Mouse (Mus musculus): ENCODE measurements at regions not wholly inside any gene's neighbourhood (a gene's known extent, or its start where the extent isn't known, plus 50 kb on each side); places are given as distances from the start of the nearest gene placed in this dataset.

GRCm38 (mm10) chr9:120628794-120629560, 57.7 kb downstream of the Rpl14 start:
- Histone ChIP-seq H3K27ac (ENCODE audit: low read depth, low read length) (no peak overlapping the region), H3K9ac (replicated peaks; ENCODE audit: low read depth, low read length) (no peak overlapping the region), H3K9me3 (ENCODE audit: control insufficient read depth, low read length) (no peaks in the 10 kb centered on the region; the same call in 1 of the 2 replicates), H3K4me3 (ENCODE audit: low read depth, low read length) (no peak overlapping the region), H3K36me3 (ENCODE audit: control insufficient read depth, insufficient read depth, low read length) (no peaks in the 10 kb centered on the region), H3K4me2 (ENCODE audit: low read depth, low read length) (no peak overlapping the region), H3K4me1 (ENCODE audit: control insufficient read depth, insufficient read depth, low read length) (no peaks in the 10 kb centered on the region; the same call in 1 of the 2 replicates), H3K27me3 (ENCODE audit: control insufficient read depth, insufficient read depth, low read length) (no peaks in the 10 kb centered on the region)
- ATAC-seq (ENCODE audit: low read depth), result no peak
- 47% methylated on average over 12 of the region's 12 CpGs for WGBS

DNA sequence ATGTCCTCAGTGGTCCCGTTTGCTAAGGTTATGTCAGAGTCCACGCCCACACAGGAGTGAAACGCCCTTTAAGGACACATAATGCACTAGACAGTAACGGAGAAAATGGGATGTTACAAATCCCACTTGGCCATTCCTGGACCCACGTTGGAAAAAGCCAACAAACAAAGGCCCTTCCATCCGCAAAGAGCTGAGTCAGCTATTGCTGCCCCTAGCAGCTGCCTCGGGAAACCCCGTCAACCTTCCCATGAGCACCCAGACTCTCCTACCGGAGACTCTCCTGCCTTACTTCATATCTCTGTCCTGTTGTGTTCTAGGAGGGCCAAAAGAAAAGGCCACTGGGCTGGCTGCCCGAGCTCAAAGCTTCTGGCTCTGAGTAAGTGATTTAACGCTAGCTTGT, 58.4 kb downstream of the Rpl14 start:
- 74% methylated on average over 11 of the region's 11 CpGs for WGBS
- no peak overlapping the region for H3K27ac ChIP-seq (ENCODE audit: low read depth, low read length)
- ATAC-seq (ENCODE audit: low read depth), result no peak

DNA sequence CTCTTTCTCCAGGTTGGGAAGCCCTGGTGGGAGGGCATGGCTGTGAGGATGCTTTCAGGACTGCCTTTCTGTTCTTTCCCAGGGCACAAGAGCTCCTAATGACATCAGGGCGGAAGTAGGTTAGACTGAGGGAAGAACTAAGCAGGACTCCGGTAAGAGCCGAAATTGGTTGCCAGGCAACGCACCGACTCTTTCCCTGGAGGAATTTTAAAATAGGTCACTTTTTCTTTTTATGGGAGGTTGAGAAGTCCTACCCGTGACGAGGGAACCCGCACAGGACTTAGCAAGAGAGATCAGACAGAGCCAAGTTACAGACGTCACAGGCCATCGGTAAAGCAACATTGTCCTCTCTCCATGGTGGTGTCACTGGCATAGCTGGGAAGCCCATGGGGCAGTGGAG, 61.6 kb downstream of the Rpl14 start:
- Histone ChIP-seq H3K27ac (ENCODE audit: low read depth, low read length) (no peak overlapping the region), H3K27me3 (ENCODE audit: control insufficient read depth, insufficient read depth, low read length) (no peaks in the 10 kb centered on the region), H3K4me2 (ENCODE audit: low read depth, low read length) (no peak overlapping the region), H3K9me3 (ENCODE audit: control insufficient read depth, low read length) (no peaks in the 10 kb centered on the region), H3K4me3 (ENCODE audit: low read depth, low read length) (no peak overlapping the region), H3K36me3 (ENCODE audit: control insufficient read depth, insufficient read depth, low read length) (no peaks in the 10 kb centered on the region), H3K4me1 (ENCODE audit: control insufficient read depth, insufficient read depth, low read length) (no peaks in the 10 kb centered on the region; the same call in 1 of the 2 replicates), H3K9ac (replicated peaks; ENCODE audit: low read depth, low read length) (no peak overlapping the region)
- no peak for ATAC-seq (ENCODE audit: low read depth)
- WGBS, result 61% methylated on average over 10 of the region's 10 CpGs

More for the DNA sequence above, 58.4 kb downstream of the Rpl14 start:
- Histone ChIP-seq H3K4me1 (ENCODE audit: control insufficient read depth, insufficient read depth, low read length) (no peaks in the 10 kb centered on the region; the same call in 1 of the 2 replicates), H3K9ac (replicated peaks; ENCODE audit: low read depth, low read length) (no peak overlapping the region), H3K36me3 (ENCODE audit: control insufficient read depth, insufficient read depth, low read length) (no peaks in the 10 kb centered on the region), H3K4me3 (ENCODE audit: low read depth, low read length) (no peak overlapping the region), H3K27me3 (ENCODE audit: control insufficient read depth, insufficient read depth, low read length) (no peaks in the 10 kb centered on the region), H3K9me3 (ENCODE audit: control insufficient read depth, low read length) (no peaks in the 10 kb centered on the region; the same call in 1 of the 2 replicates), H3K4me2 (ENCODE audit: low read depth, low read length) (no peak overlapping the region)

DNA sequence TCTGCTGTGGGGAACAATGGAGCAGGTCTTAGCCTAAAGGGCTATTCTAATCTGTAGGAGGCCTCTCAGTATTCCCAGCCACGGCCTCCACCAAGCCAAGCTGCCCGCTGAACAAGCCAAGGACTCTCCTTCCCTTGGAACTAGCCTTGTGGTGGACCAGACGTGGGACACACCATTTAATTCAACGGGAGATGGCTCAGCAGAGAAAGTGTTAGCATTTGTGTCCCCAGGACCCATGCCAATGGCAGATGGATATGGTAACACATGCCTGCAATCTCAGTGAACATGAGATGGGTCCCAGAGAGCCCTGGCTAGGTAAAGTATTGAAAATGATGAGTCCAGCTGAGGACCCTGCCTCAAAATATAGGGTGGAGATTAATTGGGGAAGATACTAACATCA, 71.4 kb downstream of the Rpl14 start:
- WGBS, result 70% methylated on average over 4 of the region's 4 CpGs
- H3K4me2 ChIP-seq (ENCODE audit: low read depth, low read length), result no peak overlapping the region
- H3K9me3 ChIP-seq (ENCODE audit: control insufficient read depth, low read length), result no peaks in the 10 kb centered on the region
- H3K9ac ChIP-seq (replicated peaks; ENCODE audit: low read depth, low read length), result no peak overlapping the region
- no peak overlapping the region for H3K27ac ChIP-seq (ENCODE audit: low read depth, low read length)
- no peak for ATAC-seq (ENCODE audit: low read depth)
- H3K4me1 ChIP-seq (ENCODE audit: control insufficient read depth, insufficient read depth, low read length), result no peaks in the 10 kb centered on the region
- H3K36me3 ChIP-seq (ENCODE audit: control insufficient read depth, insufficient read depth, low read length), result no peaks in the 10 kb centered on the region
- no peaks in the 10 kb centered on the region for H3K27me3 ChIP-seq (ENCODE audit: control insufficient read depth, insufficient read depth, low read length)
- no peak overlapping the region for H3K4me3 ChIP-seq (ENCODE audit: low read depth, low read length)

DNA sequence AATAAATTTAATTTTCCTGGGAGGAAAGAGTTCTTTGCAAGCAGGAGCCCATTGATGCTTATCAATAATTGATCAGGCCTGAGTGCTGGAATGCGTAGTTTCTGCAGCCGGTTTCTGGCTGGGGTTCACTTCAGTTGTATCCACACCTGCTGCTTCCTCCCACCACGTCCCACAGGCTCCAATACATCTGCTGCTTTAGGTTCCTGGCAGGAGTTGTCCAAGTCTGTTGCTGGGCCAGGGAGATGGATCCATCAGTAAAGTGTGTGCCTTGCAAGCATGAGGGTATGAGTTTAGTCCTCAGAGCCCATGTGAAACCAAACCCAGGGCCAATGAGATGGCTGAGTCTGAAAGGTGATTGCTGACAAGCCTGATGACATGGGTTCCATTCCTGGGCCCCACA, 72.1 kb downstream of the Rpl14 start:
- H3K27me3 ChIP-seq (ENCODE audit: control insufficient read depth, insufficient read depth, low read length), result no peaks in the 10 kb centered on the region
- WGBS, result 82% methylated on average over 3 of the region's 3 CpGs
- no peak for ATAC-seq (ENCODE audit: low read depth)

GRCm38 (mm10) chr9:120645776-120646175, 74.5 kb downstream of the Rpl14 start:
- no peak for ATAC-seq (ENCODE audit: low read depth)
- no peak overlapping the region for H3K27ac ChIP-seq (ENCODE audit: low read depth, low read length)

More for the DNA sequence above, 72.1 kb downstream of the Rpl14 start:
- Histone ChIP-seq H3K4me3 (ENCODE audit: low read depth, low read length) (no peak overlapping the region), H3K4me2 (ENCODE audit: low read depth, low read length) (no peak overlapping the region), H3K9me3 (ENCODE audit: control insufficient read depth, low read length) (no peaks in the 10 kb centered on the region), H3K9ac (replicated peaks; ENCODE audit: low read depth, low read length) (no peak overlapping the region), H3K27ac (ENCODE audit: low read depth, low read length) (no peak overlapping the region), H3K4me1 (ENCODE audit: control insufficient read depth, insufficient read depth, low read length) (no peaks in the 10 kb centered on the region), H3K36me3 (ENCODE audit: control insufficient read depth, insufficient read depth, low read length) (no peaks in the 10 kb centered on the region)

GRCm38 (mm10) chr9:120646806-120647667, 75.8 kb downstream of the Rpl14 start:
- 66% methylated on average over 10 of the region's 10 CpGs for WGBS
- Histone ChIP-seq H3K4me1 (ENCODE audit: control insufficient read depth, insufficient read depth, low read length) (no peaks in the 10 kb centered on the region), H3K27ac (ENCODE audit: low read depth, low read length) (no peak overlapping the region), H3K27me3 (ENCODE audit: control insufficient read depth, insufficient read depth, low read length) (no peaks in the 10 kb centered on the region), H3K9ac (replicated peaks; ENCODE audit: low read depth, low read length) (no peak overlapping the region), H3K36me3 (ENCODE audit: control insufficient read depth, insufficient read depth, low read length) (no peaks in the 10 kb centered on the region), H3K9me3 (ENCODE audit: control insufficient read depth, low read length) (no peaks in the 10 kb centered on the region), H3K4me2 (ENCODE audit: low read depth, low read length) (no peak overlapping the region), H3K4me3 (ENCODE audit: low read depth, low read length) (no peak overlapping the region)
- ATAC-seq (ENCODE audit: low read depth), result no peak

More at GRCm38 (mm10) chr9:120645776-120646175, 74.5 kb downstream of the Rpl14 start:
- Histone ChIP-seq H3K27me3 (ENCODE audit: control insufficient read depth, insufficient read depth, low read length) (no peaks in the 10 kb centered on the region), H3K9ac (replicated peaks; ENCODE audit: low read depth, low read length) (no peak overlapping the region), H3K9me3 (ENCODE audit: control insufficient read depth, low read length) (no peaks in the 10 kb centered on the region), H3K4me3 (ENCODE audit: low read depth, low read length) (no peak overlapping the region), H3K36me3 (ENCODE audit: control insufficient read depth, insufficient read depth, low read length) (no peaks in the 10 kb centered on the region), H3K4me1 (ENCODE audit: control insufficient read depth, insufficient read depth, low read length) (no peaks in the 10 kb centered on the region), H3K4me2 (ENCODE audit: low read depth, low read length) (no peak overlapping the region)
- WGBS, result 99% methylated on average over 10 of the region's 10 CpGs

- ATAC-seq (ENCODE audit: low read depth), result no peak
- no peaks in the 10 kb centered on the region for H3K36me3 ChIP-seq (ENCODE audit: control insufficient read depth, insufficient read depth, low read length)
Measured at GRCm38 (mm10) chr9:120647668-120647955, 76.4 kb downstream of the Rpl14 start.

GRCm38 (mm10) chr9:120652733-120653132, 81.5 kb downstream of the Rpl14 start:
- Histone ChIP-seq H3K36me3 (ENCODE audit: control insufficient read depth, insufficient read depth, low read length) (no peaks in the 10 kb centered on the region), H3K9me3 (ENCODE audit: control insufficient read depth, low read length) (no peaks in the 10 kb centered on the region), H3K4me2 (ENCODE audit: low read depth, low read length) (no peak overlapping the region), H3K27me3 (ENCODE audit: control insufficient read depth, insufficient read depth, low read length) (no peaks in the 10 kb centered on the region), H3K4me3 (ENCODE audit: low read depth, low read length) (no peak overlapping the region), H3K9ac (replicated peaks; ENCODE audit: low read depth, low read length) (no peak overlapping the region), H3K27ac (ENCODE audit: low read depth, low read length) (no peak overlapping the region), H3K4me1 (ENCODE audit: control insufficient read depth, insufficient read depth, low read length) (no peaks in the 10 kb centered on the region)
- 67% methylated on average over 14 of the region's 14 CpGs for WGBS
- no peak for ATAC-seq (ENCODE audit: low read depth)

More at GRCm38 (mm10) chr9:120647668-120647955, 76.4 kb downstream of the Rpl14 start:
- Histone ChIP-seq H3K4me3 (ENCODE audit: low read depth, low read length) (no peak overlapping the region), H3K9me3 (ENCODE audit: control insufficient read depth, low read length) (no peaks in the 10 kb centered on the region), H3K9ac (replicated peaks; ENCODE audit: low read depth, low read length) (no peak overlapping the region), H3K27ac (ENCODE audit: low read depth, low read length) (no peak overlapping the region), H3K4me2 (ENCODE audit: low read depth, low read length) (no peak overlapping the region), H3K27me3 (ENCODE audit: control insufficient read depth, insufficient read depth, low read length) (no peaks in the 10 kb centered on the region), H3K4me1 (ENCODE audit: control insufficient read depth, insufficient read depth, low read length) (no peaks in the 10 kb centered on the region)
- 77% methylated on average over 7 of the region's 7 CpGs for WGBS

All from neural tube, embryonic 14.5 days (tissue).